Mouse (Mus musculus) G1E-ER4 (cell line): Measurements from ENCODE around the gene Fmo1. TPM values are rescaled to one million over a fixed set of nuclear protein-coding genes. Genes with fewer than 3 reads are reported as not detected.

Experiments used
- GATA1 ChIP-seq: IDR thresholded peaks from one replicate; pipeline ENCODE4 v1.8.0; 2012; ENCODE audit warnings: low read length, inconsistent platforms
- polyA plus RNA-seq: library from polyadenylated mRNA; stranded (reverse); fragments of >175 nt; gene quantifications from 2 replicates; pipeline ENCODE4 v1.2.3, GENCODE M21; 2012

The Fmo1 gene
- polyA plus RNA-seq, 1 experiment, result not detected

DNA sequence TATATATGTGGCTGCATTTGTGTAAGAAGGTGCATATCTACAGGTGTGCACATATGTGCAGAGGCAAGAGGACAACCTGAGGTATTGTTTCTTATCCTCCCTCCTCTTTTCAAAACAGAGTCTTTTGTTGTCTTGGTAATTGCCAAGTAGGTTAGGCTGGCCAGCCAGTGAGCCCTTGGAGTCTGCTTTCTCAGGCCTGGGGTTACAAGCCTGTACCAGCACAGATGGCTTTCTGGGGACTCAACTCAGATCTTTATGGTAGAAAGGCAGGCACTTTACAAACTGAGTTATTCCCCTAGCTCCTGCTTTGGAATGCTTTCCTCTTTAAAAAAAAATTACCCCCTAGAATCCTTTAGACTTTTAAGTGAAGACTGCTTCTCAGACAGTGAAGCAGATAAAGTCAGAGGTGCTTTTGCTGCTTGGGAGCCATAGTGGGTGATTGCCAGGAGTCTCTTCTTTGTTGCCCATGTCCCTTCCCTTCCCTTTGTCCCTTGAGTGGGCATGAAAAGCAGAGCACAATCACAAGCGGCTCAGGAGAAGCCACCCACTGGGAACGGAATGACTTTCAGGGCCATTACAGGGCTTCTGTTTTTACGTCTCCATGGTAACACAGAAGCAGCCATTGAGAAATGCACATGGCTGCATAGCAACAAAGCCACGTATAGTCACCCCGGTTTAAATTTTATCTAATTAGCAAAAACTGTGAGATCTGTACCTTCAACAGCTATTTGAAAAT, 34.4 kb downstream of the Fmo1 start:
- no peak for TF ChIP-seq GATA1

DNA sequence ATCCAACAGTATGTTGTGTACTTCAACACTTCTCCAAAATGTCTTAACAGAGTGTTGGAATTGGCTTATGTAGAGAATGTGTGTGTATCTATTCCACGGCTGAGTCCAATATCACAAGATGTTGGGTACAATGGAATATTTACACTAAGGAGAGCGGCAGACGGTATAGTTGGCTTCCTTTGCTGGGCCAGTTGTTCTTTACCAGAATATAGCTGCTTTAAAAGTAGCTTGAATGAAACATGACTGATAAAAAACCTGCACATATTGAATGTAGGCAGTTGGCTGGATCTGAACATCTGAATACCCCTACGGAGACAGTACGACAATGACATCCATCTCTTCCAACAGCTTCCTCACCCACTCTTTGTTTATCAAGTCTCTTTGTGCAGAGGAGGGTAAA, 47.1 kb downstream of the Fmo1 start:
- TF ChIP-seq GATA1, result no peak

DNA sequence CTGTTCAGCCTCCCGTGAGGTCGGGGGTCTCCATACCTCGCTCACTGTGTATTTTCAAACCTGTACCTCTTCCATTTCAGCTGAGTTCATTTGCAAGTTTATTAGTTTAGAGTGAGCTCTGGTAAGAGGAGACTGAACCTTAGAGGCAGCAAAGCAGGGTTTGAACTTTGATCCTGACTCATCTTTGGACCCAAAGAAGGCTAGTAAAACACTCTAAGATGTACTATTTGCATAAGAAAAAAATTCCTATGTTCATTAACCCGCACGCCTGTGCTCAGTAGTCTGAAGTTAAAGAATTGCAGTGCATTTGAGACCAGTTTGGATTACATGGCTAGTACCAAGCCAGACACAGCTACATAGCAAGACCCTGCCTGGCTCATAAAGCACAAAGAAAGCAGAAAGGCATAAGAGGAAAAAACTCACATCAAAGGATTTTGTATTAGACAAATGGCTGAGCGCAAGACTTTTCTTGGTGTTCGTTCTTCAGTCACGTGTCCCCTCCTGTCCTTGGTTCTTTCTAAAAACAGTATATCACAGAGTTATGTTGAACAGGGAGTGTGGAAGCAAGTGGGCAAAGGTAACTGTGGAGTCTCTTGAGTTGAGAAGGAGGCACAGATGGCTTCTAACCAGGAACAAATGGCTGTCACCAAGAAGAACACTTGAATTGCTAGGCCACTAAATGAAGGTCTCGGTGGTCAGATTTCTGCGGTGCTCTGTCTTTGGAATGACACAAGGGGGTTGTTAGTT, 50.9 kb downstream of the Fmo1 start:
- no peak for TF ChIP-seq GATA1

DNA sequence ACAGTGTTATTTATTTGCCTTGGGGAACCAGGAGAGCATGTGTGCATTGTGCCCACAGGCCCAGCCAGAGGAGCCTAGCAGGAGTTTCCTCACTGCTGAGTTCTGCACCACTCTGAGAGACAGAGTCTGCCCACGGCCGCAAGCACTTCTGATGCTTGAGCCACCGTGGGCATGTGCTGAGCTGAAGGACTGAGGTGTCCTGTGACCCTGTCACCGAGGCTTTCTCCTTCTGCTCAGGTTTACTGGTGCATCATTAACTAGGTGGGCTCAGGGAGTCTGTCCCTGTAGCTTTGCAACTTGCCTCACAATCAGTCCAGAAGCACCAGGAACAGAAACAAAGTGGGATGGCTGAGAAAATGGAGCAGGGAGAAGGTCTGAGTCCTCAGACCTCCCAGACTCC, 51.5 kb downstream of the Fmo1 start:
- no peak for TF ChIP-seq GATA1

DNA sequence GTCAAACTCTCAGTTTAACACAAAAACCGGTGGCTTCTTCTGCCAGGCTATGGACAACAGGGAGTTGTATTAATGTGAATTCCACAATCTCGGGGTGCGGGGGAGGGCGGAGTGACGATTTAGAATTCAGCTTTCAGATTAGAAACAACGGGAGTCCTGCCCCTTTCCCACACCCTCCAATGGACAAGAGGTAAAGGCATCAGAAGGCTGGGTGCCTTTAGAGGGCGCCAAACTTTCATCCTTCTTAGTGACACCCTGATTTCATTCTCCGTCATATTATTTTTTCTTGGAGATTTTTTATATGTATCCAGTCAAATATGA, 52.6 kb downstream of the Fmo1 start, which contains the start of gene Fmo4:
Fmo4 (minus strand) TSS at position 137 of the 321 bp plus-strand sequence.
- TF ChIP-seq GATA1, result no peak

DNA sequence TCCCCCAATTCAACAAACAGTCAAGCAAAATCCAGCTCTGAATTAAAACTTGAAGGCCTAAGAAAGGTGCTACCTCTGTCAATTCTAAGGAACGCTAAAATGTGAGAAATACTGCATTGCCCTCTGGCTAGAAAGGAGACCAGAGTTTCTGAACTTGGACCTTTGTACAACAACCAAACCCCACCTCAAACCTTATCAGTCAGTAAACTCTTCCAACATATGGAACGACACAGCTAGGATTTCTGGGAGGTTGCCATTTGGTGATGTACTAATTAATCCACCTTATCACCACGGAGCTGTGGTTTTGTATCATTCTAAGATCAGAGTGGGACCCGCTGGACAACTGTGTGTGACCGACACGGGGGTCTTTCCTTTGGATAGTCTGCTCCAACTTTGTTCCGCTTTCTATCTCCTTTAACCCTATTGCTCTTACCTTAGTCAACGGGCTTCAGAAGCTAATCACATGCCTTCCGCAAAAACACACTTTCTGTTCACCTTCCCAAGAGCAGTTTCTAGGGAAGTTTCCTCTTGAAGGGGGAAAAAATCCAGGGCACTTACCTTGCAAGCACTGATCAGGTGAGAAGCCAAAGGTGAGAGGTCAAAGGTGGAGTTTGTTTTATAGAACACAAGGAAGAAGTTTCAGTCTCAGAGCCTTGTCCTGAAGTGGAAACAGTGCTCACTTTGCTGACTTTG, 53.1 kb downstream of the Fmo1 start:
- TF ChIP-seq GATA1, result no peak

DNA sequence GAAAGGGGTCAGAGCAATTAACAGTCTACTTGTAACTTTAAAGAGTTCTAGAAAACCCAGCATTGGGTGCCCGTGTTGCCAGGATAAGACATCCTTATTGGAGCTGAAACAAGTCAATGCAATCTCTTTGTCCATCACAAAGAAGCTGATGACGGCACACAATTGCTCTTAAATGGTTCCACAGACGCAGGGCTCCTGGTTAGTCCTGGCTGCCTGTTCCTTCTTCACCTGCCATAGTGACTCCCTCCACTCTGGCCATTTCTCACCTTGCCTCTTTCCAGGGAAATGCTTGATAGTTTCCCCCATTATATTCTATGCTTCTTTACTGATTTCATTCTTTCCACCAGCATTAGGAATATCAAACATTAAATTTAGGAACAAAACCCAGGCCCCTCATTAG, 57.9 kb downstream of the Fmo1 start:
- no peak for TF ChIP-seq GATA1

DNA sequence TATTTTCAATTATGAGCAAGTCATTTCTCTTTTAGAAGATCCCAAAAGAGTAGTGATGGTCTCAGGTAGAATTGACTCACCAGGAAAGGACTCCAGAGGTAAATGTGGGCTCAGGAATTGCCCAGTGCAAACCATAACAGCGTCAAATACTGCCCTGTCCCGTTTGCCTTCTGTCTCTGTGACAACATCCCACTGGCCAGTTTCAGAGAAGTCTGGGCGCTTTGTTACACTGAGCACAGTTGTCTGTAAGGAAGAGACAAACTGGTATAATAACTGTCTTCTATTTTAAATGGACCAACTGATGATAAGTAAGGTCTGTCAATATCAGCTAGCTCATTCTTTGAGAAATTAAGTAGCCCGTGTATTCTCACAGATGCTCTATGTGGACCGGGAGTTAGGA, 59.0 kb downstream of the Fmo1 start:
- no peak for TF ChIP-seq GATA1

DNA sequence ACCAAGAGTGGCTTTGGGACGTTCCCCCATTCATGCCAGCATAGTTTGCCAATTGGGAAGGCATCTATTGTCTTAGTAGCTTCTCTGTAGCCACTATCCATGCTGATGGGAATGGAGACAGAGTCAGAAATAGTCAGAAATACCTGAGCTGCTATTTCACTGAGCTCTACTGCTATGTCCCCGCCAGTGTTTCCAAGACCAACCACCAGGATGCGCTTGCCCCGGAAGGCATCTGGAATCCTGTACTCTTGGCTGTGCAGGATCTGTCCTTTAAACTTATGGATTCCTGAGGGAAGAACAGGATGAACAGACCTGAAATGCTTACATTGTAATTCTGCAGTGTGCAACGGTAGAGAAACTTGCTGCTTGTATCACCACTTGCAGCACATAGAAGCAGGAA, 61.4 kb downstream of the Fmo1 start:
- no peak for TF ChIP-seq GATA1

DNA sequence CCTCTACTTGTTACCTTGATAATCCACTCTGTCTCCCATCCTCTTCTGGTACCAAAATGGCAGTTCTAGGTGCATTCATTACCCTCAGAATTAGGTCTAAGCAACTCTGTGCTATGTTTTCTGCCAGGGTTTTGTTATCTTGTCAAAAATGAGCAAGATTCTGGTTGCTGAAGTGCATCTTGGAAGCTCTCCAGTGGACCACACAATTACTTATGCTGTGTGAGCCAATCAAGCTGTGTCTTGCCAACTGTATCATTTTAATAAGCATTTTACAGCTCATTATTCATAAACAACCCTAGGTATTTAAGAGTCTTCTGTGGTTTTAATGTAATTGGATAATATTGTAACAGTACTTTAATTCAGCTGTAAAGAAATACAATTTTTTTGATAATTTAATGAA, 70.0 kb downstream of the Fmo1 start:
- no peak for TF ChIP-seq GATA1

DNA sequence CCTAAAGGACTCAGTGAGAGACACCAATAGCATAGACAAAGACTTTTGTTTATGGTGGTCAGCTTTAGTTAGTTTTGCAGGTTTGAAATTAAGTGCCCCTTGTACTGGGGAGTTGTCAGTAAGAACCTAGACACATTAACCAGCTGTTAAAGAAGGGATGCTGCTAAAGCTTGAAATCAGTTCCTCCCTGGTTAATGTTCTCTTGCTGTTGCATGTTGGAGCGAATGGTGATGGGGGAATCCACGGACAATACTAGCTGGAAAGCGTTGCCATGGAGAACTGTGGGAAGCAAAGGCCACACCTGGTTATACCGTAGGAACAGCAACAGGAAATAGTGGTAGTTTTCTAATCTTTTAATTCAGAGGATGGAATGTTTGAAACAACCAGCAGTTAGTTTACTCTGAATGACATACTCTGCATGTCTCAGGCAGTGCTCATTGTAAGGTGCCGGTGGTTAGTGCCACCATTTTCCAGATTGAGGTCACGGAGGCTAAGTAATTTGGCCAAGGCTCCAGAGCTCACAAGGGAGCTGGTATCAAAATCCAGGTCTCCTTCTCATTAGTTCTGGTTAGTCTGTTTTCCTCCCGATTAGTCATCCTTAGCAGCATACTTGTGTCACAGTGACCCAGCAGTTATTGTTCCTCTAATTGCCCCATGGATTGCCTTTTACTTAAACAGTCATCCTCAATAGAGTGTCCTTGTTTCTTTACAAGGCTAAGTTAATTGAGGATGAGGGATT, 73.9 kb downstream of the Fmo1 start:
- no peak for TF ChIP-seq GATA1

DNA sequence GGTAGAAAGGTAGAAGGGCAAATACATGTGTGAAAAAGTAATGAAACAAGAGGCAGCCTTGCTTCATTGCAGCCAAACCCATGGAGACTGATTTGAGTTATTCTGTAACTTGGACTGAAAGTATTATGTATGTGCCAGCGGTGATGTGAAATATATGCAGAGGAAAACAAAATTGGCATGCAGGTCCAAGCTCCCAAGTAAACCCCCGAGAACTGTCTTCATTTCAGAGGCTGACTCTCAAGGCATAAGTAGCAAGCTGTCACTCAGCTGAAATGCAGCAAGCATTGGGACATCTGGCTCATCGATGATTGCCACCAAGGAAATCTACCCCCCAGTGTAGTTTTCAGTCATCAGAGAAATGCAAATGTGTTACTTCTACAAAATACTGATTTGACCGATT, 81.2 kb downstream of the Fmo1 start:
- TF ChIP-seq GATA1, result no peak

DNA sequence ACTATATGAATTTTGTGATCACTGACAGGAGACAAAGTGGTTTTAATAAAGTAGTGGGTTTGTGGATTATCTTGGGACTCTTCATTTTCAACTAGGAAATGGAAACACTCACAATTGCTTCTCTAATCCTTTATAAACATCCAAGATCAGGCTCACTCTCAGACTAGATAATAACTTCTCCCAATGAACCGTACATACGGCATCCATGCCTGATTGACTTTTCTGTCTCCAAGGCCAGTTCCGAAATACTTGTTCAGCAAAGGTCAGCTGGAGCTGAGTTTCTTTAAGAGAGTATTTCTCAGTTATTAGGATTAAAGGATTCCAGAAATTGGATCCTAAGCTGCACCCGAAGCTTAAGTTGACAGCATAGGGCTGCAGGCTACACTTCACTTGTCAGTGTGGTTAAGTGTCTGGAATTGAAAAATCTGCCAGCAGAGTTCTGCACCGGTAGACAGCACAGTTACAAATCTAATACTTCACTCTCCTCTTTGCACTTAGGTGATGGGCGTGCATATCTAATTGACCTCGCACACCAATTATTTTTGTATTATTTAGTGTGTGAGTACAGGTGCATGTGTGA, 82.7 kb downstream of the Fmo1 start:
- no peak for TF ChIP-seq GATA1

Other genes starting within 250 kb of the Fmo1 start
- not detected in 2 replicates for gene Myoc, start 227.5 kb downstream of the Fmo1 start, polyA plus RNA-seq
- gene Myocos, start 208.4 kb downstream of the Fmo1 start, polyA plus RNA-seq, result not detected in 2 replicates
- gene Prrc2c, start 126.1 kb downstream of the Fmo1 start, polyA plus RNA-seq, result 68.4 and 70.7 TPM in 2 replicates
- gene Fmo4, start 52.6 kb downstream of the Fmo1 start, polyA plus RNA-seq, result not detected in 2 replicates
- not detected in 2 replicates for gene Fmo2, start 32.1 kb upstream of the Fmo1 start, polyA plus RNA-seq
- gene Fmo6, start 70.9 kb upstream of the Fmo1 start, polyA plus RNA-seq, result not detected in 2 replicates
- not detected in 2 replicates for gene Fmo3, start 117.9 kb upstream of the Fmo1 start, polyA plus RNA-seq
- gene Mroh9, start 219.1 kb upstream of the Fmo1 start, polyA plus RNA-seq, result not detected in 2 replicates